Mouse (Mus musculus): ENCODE measurements at regions not wholly inside any gene's neighbourhood (a gene's known extent, or its start where the extent isn't known, plus 50 kb on each side); places are given as distances from the start of the nearest gene placed in this dataset.

DNA sequence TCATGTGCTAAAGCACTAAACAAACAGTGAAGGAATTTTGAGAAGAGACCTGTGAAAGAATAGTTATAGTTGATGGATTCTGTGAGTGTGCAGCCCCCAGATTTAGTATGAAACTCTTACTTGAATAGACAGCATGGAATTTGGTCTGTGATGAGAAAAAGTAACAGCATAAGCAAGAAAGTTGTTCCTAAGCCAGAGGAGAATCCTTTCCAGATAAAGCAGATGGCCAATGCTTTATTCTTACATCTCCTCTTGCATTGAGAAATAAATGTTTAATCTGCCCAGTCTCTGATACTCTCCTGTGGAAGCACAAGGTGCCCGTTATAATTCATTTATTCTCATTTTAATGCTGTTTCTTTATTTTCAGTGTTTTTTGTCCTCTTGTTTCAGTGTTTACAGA lies 263.5 kb downstream of the Tecrl start:
- no peak for DNase-seq (ENCODE audit: low spot score in 2 of 2)

DNA sequence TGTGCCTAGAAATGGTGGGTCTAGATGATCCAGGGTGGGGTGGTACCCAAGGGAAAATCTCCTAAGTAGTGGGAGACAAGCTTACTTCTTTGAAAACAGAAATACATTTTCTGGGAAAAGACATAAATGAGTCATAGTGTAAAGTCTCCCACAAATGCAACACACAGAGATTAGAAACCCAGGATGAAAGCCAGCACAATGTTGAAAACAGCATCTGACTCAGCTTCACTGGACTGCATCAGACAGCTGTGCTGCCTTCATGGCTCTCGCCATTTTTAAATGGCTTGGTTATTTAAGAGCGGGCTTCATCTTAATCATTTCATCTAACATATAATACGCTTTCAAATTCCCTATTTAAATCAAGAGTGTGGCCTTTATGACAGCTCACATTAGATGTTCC lies 300.2 kb downstream of the Tecrl start:
- DNase-seq (ENCODE audit: low spot score in 2 of 2), result peak; percentile 17 to 52

DNA sequence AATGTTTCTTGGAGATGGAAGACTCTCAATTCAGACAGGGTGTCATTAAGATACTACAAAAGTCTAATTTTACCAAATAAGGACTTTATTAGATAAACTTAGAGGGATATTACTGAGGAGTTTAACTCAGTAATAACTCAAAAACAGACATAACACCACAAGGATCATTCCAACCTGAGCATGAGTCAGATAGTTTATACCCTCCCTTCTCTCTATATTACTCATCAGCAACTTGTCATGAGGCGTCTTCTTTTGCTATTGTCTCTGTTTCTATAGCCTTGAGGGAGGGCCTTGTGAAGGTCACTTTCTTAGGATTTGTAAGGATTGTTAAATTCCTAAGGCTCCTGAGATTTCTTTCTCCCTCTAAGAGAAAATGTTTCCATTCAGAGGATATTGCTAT lies 307.8 kb downstream of the Tecrl start:
- DNase-seq (ENCODE audit: low spot score in 2 of 2), result no peak

DNA sequence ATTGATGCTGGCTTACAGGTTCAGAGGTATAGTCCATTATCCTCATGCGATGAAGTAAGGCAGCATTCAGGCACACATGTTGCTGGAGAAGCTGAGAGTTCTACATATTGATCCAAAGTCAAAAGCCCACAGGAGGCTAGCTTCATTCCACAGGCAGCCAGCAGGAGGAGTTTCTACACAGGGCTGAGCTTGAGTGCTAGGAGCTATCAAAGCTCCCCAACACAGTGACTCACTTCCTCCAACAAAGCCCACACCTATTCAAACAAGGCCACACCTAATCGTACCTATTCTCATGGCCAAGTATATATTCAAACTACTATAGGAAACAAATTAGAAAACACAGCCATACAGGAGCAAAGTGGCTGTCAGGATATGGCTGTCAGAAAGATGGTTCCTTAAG lies 325.3 kb downstream of the Tecrl start:
- no peak for DNase-seq (ENCODE audit: low spot score in 2 of 2)

DNA sequence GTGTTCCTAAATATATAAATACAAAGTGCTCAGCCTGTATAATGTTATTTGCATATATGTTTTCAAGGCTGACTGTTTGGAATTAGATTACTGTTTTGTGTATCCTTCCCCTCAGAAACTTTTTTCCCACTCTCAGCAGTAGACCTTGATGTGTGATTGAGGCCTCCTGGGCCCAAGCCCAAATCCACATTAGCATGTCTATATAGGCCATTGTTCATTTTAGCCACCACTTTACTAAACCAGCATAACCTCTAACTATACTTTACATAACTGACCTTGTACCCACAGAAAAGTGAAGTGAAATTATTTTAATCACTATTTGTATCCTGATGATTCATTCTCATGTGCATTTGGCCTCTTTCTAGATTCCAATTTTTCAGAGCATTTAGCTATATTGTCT lies 349.0 kb downstream of the Tecrl start:
- DNase-seq (ENCODE audit: low spot score in 2 of 2), result no peak

DNA sequence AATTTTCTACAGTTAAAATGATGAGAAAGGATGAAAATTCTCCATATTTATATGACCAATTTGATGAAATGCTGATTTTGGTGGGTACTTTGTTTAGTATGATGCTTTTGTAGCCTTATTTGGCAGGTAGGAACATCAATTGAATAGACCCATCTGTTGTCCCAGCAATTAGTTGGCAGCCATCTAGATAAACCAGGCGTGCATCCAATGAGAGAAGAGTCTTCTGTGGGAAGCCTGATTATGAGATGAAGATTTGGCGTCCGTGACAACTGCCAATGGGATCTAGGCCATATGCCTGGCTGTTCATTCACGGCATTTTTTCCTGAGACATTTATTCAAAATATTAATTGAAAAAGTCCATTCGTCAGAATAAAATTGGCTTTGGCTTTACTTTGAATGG lies 365.9 kb downstream of the Tecrl start:
- peak in 1 of 2 experiments; percentile 4 for DNase-seq (ENCODE audit: low spot score in 2 of 2)

DNA sequence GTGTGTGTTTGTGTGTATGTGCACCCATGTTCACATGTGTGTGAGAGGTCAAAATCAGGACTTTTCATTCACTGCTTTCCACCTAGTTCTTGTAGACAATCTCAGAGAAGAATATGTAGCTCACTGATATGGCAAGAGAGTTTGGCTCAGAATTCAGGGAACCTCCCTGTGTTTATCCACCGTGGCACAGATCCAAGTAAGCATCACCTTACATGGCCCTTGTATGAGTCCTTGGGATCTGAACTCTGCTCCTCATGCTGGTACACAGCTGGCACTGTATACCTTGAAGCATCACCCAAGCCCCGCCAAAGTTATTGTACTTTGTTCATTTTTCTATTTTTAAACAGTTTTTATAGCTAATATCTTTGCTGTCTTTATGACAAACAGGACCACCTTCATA lies 385.7 kb downstream of the Tecrl start:
- no peak for DNase-seq (ENCODE audit: low spot score in 2 of 2)

DNA sequence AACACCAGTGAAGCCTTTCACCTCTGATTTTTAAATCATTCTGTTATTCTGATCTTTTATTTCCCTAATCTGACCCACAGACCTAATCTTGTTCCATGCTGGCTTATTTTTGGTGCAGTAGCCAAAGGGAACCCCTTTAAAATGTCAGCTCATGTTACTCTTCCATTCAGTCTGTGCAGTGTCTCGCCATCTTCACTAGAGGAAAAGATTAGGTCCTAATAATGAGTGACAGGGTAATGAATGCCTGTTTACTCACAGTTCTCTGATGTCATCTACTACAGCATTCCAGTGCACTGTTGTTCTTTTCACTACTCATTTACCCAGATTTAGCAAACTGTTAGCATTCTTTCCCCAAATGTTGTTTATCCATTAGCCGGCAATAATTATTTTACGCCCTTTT lies 388.2 kb downstream of the Tecrl start:
- no peak for DNase-seq (ENCODE audit: low spot score in 2 of 2)

DNA sequence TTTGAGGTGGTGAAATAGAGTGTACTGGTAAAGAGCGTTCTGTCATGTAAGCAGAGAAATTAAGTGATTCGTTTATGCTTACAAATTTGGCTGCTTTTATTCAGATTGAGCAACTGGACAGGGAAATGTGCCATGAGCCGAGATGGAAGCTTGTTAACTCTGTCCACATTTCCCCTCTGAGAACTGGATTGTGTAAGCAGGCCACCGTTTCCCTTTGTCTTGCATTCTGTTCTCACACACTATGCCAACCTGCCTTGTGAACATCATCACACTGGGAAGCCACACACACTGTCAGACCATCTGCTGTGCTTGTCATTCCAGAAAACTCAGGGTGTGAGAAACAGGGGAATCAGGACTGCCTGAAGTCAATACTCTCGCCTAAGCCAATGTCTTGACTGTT lies 388.8 kb downstream of the Tecrl start:
- peak in 1 of 2 experiments; percentile 57 for DNase-seq (ENCODE audit: low spot score in 2 of 2)

DNA sequence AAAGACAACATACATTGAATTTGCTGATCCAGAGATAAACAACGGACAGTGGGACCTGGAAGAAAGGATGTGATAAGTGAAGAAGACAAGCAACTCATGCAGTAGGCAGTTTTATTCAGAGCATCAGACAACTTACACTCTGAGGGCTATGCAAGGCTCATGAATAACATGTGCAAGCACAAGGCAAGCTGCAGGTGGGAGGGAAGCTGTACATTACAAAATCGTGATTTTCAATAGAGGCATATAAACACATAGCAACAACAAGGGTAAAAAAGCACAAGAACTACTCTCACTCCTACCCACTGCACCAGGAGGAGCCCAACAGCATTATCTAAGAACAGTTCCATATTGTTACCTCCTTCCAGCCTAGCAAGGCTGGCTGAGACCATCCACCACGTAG lies 390.5 kb downstream of the Tecrl start:
- peak in 1 of 2 experiments; percentile 8 for DNase-seq (ENCODE audit: low spot score in 2 of 2)

DNA sequence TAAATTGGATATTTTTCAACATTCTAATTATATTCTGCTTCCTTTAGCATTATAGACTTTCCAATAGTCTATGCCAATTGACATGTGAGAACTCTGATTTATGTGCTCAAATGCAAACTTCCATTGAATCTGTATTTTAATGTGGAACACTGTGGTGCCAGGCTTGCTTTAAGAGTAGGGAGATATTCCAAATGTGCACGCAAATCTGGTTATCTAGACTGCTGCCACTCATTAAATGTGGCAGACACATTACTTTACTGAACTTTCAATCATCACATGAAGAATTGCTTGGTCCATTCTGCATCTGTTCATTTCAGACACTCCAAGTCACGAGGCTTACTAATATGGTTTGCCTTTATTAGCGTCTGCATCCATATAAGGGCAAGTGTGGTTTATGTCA lies 399.0 kb downstream of the Tecrl start:
- DNase-seq (ENCODE audit: low spot score in 2 of 2), result no peak

DNA sequence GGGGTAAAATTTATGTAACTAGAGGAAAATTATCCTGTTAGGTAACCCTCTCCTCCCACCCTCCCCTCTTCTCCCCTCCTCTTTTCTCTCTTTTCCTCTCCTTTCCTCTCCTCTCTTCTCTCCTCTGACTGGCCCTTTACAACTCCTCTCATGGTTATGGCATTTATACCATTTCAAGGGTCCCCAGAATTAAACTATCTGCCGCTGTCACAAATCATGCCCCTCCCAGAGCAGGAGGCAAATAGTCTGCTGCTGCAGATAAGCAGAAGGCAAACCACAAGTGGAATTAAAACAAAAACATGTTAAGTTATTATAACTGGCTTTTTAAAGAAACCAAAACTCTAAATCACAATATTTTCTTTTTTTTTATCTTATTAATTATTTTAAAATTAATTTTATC lies 407.9 kb downstream of the Tecrl start:
- DNase-seq (ENCODE audit: low spot score in 2 of 2), result no peak

DNA sequence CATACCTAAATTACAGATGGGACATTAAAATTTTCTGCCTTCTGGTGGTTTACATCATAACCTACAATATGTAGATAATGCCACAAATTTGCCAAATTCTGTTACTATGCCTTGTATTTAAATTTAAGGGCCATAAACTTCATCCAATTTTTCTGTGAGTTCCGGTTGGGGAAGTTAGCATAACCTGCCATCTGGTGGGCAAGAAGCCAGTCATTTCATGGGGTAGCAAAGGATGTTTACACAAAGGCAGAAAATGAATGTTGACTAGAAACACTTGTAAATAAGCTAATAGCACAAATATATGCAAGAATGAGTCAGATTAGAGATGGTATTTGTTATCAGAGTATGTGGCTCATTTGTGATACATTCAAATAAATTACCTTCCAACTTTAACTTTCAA lies 415.2 kb downstream of the Tecrl start:
- no peak for DNase-seq (ENCODE audit: low spot score in 2 of 2)

DNA sequence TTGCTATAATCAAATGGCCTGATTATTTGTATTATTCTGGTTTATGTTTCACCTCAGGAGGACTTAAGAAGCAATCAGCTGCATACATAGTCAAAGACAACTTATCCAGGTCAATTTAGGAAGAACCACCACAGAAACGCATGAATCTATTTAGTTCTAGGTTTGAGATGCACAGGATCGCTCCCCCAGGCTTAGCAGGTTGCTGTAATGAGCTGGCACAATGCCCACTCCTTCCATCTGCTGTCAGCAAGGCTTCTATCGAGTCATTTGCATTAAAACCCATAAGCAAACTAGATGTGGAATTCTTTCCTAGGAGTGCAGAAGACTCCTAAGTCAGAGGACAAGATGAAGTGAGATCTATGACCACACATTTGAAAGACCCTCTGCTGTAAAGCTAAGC lies 455.6 kb downstream of the Tecrl start:
- DNase-seq (ENCODE audit: low spot score in 2 of 2), result peak; percentile 48 to 80

DNA sequence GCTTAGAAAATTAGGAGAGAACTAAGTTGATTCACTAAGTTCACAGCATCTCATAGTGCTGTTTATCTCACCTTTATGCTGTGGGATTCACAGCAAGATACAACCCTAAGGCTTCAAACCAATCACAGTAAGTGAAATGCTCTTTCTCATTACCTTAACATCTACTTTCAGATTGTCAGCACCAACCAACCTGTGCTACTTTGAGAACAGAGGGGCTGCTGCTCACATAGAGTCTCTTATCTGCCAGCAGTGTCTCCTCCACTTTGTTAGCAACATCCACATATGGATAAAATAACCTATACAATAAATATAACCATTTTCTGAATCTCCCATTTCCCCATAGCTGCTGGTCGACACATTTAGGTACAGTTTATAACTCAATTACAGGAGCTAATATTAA lies 456.1 kb downstream of the Tecrl start:
- peak; percentile 2 to 22 for DNase-seq (ENCODE audit: low spot score in 2 of 2)

DNA sequence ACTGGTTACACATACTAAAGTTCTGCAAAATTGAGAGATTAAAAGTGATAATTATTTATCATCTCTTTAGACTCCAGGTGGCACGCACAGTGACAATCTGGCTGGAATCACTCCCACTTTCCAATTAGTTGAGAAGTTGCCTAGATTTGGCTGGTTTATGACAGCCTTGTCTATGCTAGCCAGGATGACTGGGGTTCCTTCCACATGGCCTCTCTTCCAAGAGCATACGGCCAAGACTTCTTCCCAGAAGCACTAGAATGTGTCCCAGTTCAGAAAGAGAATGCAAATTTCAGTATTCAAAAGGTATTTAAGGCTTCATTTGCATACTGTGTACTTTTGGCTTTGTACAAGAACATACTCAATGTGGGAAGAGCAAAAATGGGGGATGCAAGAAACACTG lies 456.6 kb downstream of the Tecrl start:
- DNase-seq (ENCODE audit: low spot score in 2 of 2), result peak; percentile 38 to 55

DNA sequence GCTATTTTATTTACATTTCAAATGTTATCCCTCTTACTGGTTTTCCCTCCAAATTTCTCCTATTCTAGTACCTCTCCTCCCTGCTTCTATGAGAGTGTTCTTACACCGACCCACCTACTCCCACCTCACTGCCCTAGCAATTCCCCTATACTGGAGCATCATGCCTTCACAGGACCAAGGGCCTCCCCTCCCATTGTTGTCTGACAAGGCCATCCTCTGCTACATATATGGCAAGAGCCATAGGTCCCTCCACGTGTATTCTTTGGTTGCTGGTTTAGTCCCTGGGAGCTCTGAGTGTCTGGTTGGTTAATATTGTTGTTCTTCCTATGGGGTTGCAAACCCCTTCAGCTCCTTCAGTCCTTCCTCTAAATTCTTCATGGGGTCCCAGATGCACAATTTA lies 485.7 kb downstream of the Tecrl start:
- DNase-seq (ENCODE audit: low spot score in 2 of 2), result no peak

DNA sequence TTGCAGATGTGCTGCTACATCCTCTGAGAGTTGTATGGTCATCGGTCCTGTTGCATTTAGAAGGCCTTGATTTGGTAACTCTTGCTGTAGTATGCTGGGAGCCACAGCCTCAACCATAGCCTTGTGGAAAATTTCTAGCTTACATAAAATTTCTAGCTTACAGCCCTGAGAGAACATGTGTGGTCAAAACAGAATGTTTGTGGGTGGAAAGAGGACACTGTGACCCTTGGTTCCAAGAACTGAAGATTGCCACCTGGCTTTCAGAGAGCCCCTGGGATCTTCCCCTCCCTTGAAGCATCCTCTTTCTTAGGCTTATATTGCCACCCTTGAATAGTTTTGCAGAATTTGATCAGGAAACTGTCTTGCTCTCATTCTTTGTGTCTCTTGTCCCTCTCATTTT lies 490.6 kb downstream of the Tecrl start:
- no peak for DNase-seq (ENCODE audit: low spot score in 2 of 2)

DNA sequence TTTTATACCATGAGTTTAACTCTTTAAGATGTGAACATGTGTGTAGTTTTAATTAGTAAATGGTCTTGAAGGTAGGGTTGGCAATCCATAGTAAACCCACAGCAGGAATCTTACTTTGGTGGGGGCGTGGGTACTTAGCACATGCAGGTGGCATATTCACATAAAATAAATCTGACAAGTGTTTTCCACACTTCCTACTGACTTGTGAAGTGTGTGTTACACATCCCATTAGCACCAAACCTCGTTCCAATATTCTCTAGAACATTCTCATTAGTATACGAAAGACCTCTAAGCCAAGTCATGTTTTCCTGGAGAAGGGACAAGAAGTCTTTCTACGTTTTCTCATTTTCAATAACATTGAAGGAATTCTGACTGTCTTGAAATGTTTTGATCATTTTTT lies 529.7 kb downstream of the Tecrl start:
- DNase-seq (ENCODE audit: low spot score in 2 of 2), result peak in 1 of 2 experiments; percentile 12

DNA sequence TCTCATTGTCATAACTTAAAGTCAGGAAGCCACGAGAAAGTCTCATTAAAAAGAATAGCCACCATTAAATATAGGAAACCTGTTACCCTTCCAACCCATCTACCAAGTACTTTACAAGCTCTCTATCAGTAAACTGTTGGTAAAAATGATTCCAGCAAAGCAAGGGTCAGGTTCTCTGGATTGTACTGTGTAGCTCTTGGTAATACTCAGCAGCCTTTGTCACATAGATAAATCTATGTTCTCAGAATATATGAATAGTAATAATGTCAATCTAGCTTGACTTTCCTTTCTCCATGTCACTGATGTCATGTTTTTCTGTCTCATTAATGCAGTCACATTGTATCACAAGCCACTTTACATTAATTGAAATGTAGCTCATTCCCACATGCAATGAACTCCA lies 561.8 kb downstream of the Tecrl start:
- no peak for DNase-seq (ENCODE audit: low spot score in 2 of 2)

Measured in frontal cortex, postnatal 36 days (tissue).